Mouse (Mus musculus) heart, postnatal 0 days (tissue): Measurements from ENCODE around the gene Abcg2.

Experiments
- CTCF ChIP-seq: IDR thresholded peaks from 2 replicates; pipeline ENCODE4 v1.5.1; 2016; ENCODE audit warnings: antibody characterized with exemption, control low read depth, low read depth
- EP300 ChIP-seq: IDR thresholded peaks from 2 replicates; pipeline ENCODE4 v1.6.1; 2016; ENCODE audit warnings: antibody characterized with exemption, low read depth

GRCm38 (mm10) chr6:58641056-58641799 is 56.9 kb downstream of the Abcg2 start:
- TF ChIP-seq CTCF (no peak), EP300 (no peak)
